Mouse (Mus musculus): ENCODE results near the gene Serpinb9b.
"Not testable (repeated sequence)": the region's sequence is repeated elsewhere in the genome, so short reads cannot be mapped to it uniquely, and the experiment has no call there.

Gene Serpinb9b

DNA sequence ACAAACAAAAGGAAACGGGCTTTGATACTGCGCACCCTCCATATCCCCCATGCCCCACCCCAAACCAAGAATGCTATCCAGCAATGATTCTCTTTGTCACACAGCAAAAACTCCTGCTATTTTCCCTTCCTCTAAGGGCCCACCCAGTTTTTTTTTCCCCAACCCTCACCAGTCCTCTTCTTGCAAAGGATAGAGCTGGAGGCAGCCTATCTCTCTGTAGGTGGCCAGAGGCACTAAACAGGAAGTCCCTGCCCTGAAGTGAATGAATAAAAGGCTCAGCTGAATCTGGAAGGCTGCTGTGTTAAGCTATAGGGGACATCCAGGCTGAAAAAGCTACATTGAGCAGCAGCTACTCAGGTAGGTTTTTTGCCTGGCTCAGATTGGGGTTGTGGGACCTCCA is at the start of gene Serpinb9b:
Gene Serpinb9b (plus strand): TSS at position 173 of the 400 bp plus-strand sequence.
- in situ Hi-C loops (cut with MseI, MboI), result no loop called here

DNA sequence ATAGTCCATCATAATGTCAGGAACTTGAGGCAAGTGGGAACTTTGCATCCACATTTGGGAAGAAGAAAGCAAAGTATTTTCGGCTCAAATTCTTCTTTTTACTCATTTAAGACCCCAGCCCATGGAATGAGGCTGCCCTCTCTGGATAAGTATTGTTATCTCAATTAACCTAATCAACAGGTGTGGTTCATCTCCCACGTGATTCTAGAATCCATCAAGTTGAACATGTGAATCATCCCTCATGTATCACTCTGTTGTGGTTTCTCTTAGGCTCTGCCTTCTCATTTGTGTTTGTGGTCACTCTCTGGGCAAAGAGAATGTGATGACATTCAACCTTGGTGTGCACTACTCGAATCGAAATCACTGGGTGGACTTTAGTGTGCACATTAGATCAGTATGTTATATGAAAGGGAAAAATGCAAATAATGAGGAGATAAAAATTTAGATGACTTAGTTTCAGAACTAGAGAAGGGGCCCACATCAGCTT is 44.6 kb upstream of the Serpinb9b start:
- in situ Hi-C loops (cut with MseI, MboI), result no loop called here

DNA sequence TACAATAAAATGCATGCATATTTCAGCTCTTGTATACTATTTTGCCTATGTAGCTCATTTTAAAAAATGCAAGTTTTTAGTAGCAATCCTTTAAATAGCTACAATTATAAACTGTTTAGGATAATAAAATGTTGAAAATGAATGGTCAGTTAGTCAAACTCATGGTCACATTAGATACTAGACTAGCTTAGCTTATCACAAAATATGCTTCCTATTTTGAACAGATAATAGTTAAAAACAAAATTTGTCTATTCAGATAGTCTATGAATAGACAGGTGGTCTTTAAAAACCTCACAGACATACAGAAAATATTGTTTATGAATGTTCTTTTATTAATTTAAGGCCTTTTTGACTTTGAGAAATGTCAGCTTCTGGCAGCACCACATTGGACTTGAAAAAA is 41.0 kb upstream of the Serpinb9b start:
- in situ Hi-C loops (cut with MseI, MboI), result no loop called here

DNA sequence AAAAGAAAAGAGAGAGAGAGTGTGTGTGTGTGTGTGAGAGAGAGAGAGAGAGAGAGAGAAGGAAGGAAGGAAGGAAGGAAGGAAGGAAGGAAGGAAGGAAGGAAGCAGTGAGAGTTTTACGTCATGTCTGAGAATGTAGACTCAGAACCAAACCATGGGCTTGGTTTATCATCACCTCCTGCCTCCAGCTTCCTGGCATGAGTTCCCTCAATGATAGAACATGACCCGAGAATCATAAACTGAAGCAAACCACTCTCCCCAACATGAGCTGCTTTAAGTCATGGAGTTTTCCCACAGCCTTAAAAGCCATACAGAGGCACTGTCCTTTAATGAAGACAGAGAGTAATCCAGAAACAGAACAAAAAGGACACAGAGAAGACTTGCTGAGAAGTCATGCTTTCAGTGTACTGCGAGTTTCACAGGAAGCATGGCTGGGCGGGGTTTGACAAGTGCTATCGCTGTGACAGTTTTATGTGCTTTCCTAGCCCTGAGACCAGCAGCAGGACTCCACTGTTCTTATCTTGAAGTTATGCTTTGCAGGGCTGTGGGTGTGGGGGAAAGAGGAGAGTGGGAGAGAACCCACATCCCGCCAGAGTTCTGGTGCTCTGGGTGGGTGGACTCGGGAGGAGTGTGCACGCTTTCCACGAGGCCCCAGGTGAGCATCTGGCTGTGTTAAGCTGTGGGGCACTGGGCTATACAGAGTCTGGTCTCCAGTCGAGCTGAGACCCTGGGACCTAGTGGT is 33.9 kb upstream of the Serpinb9b start:
- in situ Hi-C loops (cut with MseI, MboI), result no loop called here

DNA sequence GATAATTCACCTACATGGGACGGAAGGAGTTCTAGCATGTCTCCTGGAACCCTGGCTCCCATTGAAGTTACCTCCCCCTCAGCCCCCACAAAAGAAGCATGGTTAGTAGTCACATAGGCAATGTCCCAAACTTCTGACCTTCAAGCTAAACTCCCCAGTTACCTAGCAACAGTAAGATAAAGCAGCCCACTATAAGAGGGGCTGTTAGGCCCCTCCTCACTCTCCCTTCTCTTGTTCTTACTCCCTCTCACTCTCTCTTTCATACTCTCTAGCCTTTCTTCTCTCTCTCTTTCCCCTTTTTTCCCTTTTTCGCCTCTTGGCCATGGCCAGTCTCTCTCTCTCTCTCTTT is 33.3 kb upstream of the Serpinb9b start:
- in situ Hi-C loops (cut with MseI, MboI), result no loop called here

DNA sequence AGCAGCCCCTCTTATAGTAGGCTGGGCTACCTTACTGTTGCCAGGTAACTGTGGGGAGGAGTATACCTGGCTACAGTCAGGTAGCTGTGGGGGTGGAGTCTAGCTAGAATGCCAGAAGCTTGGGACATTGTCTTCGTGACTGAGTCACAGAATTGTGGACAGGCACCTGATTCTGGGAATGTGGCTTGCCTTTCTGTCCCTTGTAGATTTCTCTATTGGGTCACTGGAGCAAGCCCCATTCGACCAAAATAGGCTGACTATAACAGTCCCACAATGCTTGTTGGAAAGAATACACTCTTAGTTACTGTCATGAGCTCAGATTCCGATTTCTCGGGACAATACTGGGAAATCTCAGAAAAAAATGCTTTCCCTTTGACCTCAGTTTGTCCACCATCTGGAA is 32.2 kb upstream of the Serpinb9b start:
- in situ Hi-C loops (cut with MseI, MboI), result no loop called here

DNA sequence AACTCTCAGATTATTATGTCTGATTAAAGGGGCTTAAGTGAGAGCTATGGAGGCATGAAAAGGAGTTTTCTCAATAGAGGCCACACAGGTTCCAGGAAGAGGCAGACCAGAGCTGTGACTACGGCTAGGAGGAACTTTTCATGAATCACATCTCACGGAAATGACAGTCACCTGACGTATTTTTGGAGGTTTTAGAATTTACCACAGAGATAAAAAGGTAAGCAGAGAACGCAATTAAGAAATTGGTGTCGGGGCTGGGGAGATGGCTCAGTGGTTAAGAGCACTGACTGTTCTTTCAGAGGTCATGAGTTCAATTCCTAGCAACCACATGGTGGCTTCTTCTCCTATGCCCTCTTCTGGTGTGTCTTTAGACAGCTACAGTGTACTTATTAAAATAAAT is 25.9 kb upstream of the Serpinb9b start:
- in situ Hi-C loops (cut with MseI, MboI), result no loop called here

DNA sequence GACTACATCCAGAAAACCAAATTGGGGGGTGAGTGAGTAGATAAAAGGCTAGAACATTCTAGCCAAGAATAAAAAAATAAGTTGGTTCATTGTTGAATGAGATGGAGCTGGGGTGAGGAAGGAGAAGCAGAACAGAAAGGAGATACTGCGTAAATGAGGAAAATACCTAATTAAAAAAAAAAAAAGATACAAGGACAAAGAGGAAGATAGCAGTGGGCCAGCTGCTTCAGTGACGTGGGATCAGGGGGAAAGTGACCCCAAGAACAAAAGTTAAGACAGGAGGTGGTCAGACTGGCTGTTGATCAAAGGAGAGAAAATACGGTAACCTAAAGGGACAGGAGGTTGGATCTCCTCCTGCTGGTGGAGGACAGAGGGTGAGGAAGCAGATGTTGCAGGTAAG is 24.3 kb upstream of the Serpinb9b start, which contains the start of gene Serpinb9:
Gene Serpinb9 (plus strand): TSS at position 301 of the 400 bp plus-strand sequence.
- in situ Hi-C loops (cut with MseI, MboI), result no loop called here

DNA sequence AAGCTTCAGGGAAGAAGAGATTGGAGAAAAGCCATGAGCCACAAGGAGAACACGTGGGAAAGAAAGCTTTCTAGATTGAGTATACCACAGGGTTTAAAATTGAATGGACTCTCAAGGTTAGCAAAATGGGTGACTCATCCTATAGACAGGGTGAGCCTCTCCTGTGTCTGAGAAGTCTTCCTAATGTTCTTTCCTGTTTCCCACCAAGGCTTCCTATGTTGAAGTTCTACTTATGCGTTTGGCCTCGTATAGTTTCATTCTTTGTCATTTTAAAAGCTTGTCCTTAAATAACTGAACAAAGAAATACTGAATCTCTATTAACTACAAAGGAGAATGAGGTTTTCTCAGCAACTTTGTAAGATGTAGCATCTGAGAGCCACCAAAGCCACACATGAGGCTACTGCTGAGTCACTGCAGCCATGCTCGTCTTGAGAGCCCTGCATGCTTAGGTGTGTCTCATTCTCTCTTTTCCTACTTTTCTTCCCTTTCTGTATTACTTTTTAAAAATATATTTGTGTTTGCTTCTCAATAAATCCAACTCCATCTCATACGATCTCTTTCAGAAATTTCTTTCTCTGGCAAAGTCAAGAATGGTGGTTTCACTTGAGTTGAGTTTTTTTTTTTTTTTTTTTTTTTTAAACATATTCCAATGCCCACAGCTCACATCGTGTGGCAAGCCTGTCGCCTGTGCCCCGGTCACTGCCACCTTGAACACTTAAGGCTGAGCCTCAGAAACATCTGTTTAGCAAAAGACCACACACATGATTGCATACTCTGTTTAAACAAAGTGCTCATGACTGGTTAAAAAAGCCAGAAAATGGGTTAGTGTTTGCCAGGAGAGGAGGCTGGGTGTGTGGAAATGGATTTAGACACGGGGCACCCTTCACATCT is 23.4 kb upstream of the Serpinb9b start:
- in situ Hi-C loops (cut with MseI, MboI), result no loop called here

DNA sequence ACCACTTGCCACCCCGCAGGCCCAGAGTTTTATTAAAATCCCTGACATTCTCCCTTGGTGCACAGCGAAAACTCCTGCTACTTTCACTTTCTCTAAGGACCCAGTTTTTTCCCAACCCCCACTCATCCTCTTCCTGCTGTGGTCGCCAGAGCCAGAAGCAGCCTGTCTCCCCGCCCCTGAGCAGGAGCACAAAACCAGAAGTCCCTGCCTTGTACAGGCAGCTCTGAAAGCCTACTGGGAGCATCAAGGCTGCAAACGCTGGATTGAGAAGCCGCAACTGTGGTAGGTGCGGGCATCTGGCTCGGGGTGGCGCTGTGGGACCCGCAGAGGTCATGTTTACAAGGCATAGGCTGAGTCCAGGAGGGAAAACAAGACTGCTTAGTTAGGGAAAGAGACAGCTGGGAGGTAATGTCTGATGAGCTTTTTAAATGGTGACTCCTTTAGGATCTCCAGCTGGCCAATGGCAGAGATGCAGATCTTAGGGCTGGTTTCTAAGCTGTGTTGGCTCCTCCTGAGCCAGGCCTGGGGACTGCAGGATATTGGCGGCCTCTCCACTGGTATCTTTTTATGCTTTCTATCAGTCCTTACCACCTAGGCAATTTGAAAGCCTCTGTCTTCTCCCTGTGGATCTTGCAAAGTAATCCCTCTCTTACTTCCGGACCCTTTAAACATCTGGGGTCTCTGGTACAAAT is 22.7 kb upstream of the Serpinb9b start:
- in situ Hi-C loops (cut with MseI, MboI), result loop anchor here in 1 of 2 experiments (5.0 kb wide), 1 partner anchor 68 kb away; no protein-coding TSS in a partner anchor

DNA sequence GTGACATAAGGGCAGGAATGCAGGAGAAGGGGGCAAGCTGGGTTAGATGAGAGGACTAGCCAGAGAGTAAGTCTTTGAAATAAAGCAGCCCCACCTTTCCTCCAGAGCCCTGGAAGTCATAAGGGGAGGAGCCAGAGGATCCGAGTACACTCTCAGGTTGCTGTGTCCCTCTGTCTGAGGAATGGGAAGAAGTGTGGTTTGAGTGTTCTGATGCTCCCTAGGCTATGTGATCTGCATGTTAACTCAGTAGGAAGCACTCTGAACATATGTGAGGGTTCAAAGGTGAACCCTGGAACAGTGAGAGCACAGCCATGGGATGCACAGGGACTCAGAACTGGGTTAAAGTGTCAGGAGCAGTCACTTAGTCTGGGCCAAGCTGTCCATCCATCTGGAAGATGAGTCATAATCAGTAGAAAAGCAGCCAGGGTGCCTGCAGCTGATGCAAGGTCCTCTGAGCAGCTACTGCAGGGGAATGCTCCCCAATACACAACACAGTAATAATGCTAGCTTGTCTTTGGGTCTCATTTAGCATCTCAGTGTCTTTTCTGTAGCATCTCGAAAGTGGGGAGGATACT is 21.6 kb upstream of the Serpinb9b start:
- in situ Hi-C loops (cut with MseI, MboI), result loop anchor here in 1 of 2 experiments (5.0 kb wide), 1 partner anchor 67 kb away; no protein-coding TSS in a partner anchor

DNA sequence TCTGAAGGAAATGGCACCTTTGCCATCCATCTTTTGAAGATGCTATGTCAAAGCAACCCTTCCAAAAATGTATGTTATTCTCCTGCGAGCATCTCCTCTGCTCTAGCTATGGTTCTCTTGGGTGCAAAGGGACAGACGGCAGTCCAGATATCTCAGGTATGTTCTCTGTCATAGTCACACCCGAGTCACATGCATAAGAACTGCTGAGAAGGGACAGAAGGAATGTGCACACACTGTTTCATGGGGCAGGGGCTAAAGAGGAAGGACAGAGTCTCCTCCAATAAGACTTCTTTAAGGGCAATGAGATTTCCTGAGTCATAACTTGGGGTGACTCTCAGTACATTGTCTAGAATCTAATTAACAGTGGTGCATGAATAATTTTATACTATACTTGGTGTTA is 20.7 kb upstream of the Serpinb9b start:
- in situ Hi-C loops (cut with MseI, MboI), result loop anchor here in 1 of 2 experiments (5.0 kb wide), 1 partner anchor 66 kb away; no protein-coding TSS in a partner anchor

DNA sequence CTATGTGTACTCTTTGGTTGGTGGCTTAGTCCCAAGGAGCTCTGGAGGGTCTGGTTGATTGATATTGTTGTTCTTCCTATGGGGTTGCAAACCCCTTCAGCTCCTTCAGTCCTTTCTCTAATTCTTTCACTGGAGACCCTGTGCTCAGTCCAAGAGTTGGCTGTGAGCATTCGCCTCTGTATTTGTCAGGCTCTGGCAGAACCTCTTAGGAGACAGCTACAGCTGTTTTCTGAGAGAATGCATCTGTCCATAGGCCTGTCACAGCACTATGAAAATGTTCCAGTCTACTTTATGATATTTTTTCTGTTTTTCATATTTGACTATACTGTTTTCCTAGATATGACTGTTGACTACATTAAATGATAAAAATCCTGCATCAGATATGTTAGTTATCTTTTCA is 14.8 kb upstream of the Serpinb9b start:
- in situ Hi-C loops (cut with MseI, MboI), result no loop called here

DNA sequence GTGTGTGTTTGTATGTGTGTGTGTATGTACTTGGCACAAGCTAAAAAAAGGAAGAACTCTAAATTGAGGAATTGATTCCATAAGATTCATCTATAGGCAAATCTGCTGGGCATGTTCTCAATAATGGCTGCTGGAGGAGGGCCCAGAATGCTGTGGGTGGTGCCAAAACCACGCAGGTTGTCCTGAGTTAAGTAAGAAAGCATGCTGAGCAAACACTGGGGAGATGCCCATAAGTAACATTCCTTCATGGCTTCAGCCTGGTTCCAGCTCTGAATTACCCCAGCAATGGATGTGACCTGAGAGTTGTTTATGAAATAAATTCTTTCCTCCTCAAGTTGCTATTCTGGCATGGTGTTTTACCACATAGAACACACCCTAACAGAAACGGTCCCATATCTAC is 13.9 kb upstream of the Serpinb9b start:
- in situ Hi-C loops (cut with MseI, MboI), result no loop called here

DNA sequence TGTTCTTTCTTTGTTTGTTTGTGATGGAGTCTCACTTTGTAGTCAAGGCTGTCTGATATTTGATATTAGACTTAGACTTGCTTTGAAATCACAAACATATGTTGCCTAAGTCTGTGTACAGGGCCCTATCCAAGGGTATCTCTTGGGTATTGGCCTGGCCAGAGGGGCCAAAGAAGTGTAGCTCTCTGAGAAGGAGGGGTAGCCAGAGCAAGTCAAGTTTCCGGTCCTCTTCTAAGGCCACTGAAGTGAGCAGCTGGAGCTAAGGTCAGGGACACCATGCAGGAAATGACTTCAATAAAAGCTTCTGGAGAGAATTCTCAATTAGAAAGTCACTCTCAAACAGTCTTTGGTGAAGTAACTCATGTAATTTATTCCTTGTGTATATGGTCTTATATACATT is 4.8 kb upstream of the Serpinb9b start:
- in situ Hi-C loops (cut with MseI, MboI), result no loop called here

DNA sequence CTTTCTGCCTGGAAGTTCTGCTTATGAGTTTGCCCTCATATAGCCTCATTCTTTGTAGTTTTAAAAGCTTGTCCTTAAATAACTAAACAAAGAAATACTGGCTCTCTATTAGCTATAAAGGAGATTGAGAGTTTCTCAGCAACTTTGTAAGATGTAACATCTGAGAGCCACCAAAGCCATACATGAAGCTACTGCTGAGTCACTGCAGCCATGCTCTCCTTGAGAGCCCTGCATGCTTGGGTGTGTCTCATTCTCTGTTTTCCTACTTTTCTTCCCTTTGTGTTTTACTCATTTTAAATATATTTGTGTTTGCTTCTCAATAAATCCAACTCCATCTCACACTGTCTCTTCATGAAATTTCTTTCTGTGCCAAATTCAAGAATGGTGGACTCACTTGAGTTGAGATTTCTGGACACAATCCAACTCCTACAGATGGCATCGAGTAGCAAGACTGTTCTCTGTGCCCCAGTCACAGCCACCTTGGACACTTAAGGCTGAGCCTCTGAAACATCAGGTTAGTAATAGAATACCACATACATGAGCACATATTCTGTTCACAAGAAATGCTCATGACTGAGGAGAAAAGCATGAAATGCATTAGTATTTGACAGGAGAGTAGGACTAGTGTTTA is 674 bp upstream of the Serpinb9b start:
- in situ Hi-C loops (cut with MseI, MboI), result no loop called here

DNA sequence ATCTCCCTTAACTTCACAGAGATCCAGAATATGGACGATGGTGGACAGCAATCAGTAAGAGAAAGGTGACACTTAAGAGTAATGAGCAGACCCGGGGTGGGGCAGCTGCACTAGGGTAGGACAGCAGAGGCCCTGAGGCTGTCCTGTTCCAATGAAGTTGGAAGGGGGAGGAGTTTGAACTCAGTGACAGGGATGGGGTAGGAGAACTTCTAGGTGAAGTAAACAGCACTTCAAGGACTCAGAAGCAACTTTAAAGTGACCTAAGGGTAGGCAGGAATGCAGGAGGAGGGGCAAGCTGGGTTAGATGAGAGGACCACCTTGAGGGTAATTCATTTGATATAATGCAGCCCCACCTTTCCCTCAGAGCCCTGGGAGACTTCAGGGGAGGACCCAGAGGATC is 930 bp downstream of the Serpinb9b start:
- in situ Hi-C loops (cut with MseI, MboI), result no loop called here

DNA sequence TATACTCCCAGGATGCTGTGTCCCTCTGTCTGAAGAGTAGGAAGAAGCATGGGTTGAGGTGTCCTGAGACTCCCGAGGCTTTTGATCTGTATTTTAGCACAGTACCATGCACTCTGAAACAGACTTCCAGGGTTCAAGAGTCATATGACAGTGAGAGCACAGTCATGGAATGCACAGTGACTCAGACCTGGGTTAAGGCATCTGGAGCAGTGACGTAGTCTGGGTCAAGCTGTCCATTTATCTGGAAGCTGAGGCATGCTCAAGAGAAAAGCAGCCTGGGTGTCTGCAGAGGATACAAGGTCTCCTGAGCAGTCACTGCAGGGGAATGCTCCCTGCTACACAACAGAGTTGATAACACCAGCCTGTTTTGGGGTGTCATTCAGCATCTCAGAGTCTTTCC is 1.3 kb downstream of the Serpinb9b start:
- in situ Hi-C loops (cut with MseI, MboI), result no loop called here

DNA sequence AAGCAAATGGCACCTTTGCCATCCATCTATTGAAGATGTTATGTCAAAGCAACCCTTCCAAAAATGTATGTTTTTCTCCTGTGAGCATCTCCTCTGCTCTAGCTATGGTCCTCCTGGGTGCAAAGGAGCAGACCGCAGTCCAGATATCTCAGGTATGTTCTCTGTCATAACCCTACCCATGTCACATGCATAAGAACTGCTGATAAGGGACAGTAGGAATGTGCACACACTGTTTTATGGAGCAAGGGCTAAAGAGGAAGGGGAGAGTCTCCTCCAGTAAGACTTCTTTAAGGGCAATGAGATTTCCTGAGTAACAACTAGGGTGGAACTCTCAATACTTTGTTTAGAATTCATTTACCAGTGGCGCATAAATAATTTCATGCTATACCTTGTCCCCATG is 2.3 kb downstream of the Serpinb9b start:
- in situ Hi-C loops (cut with MseI, MboI), result not testable (repeated sequence)

DNA sequence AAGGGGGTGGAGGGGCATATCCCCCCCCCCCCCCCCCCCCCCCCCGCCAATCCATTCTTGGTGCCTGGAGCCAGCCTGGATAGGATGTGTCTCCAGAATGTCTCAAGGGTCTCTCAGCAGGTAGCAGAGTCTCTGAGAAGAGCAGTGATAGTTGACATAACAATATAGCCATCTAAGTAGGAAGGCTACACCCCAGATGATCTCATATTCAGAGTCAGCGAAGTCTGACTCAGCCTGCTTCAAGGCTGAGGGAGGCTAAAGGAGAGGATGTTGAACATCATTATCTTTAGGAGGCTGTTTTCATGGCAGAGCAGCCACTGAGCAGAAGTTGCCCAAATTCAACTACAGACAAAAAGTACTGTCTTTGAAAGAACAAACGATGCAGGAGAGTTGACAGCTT is 3.1 kb downstream of the Serpinb9b start:
- in situ Hi-C loops (cut with MseI, MboI), result no loop called here

DNA sequence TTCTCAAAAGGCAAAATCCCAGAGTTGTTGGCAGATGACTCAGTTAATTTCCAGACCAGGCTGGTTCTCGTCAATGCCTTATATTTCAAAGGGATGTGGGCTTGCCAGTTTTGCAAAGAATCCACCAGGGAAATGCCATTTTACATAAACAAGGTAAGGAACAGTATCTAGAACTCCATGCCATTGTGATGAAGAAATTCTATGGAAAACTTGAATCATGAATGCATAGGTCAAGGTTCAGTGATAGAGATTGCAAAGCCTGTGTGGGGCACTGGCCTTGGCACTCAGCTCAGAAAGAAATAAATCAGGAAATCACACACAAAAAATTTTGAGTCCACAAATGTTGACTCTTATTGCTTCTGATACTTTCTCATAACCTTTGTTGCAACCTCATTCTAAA is 8.3 kb downstream of the Serpinb9b start:
- in situ Hi-C loops (cut with MseI, MboI), result no loop called here

Data from mouse trophoblast stem cell (cell line).